Mouse (Mus musculus) heart, postnatal 0 days (tissue): ENCODE results near the gene Rnasel.

Experiments
- CTCF ChIP-seq: IDR thresholded peaks from 2 replicates; pipeline ENCODE4 v1.5.1; 2016; ENCODE audit warnings: antibody characterized with exemption, control low read depth, low read depth
- EP300 ChIP-seq: IDR thresholded peaks from 2 replicates; pipeline ENCODE4 v1.6.1; 2016; ENCODE audit warnings: antibody characterized with exemption, low read depth

GRCm38 (mm10) chr1:153721565-153722310 lies 27.5 kb upstream of the Rnasel start:
- no peak for TF ChIP-seq CTCF
- TF ChIP-seq EP300: no peak
